Mouse (Mus musculus) naive thymus-derived CD4-positive, alpha-beta T cell, adult 2 months (primary cell): ENCODE results near the gene Runx1.

Experiments used
- DNase-seq: peaks from one replicate; pipeline ENCODE4 v3.0.0-alpha.2; 2011; ENCODE audit warnings: low read depth

Runx1 gene

GRCm38 (mm10) chr16:92792905-92793304, 33.0 kb downstream of the Runx1 start:
- no peak for DNase-seq

GRCm38 (mm10) chr16:92790601-92791000, 35.3 kb downstream of the Runx1 start:
- DNase-seq, result no peak

GRCm38 (mm10) chr16:92789840-92790239, 36.1 kb downstream of the Runx1 start:
- no peak for DNase-seq

- no peak for DNase-seq
Measured at GRCm38 (mm10) chr16:92788446-92788845, 37.5 kb downstream of the Runx1 start.

GRCm38 (mm10) chr16:92786883-92787321, 39.0 kb downstream of the Runx1 start:
- peak; percentile 82 for DNase-seq

GRCm38 (mm10) chr16:92786276-92786882, 39.6 kb downstream of the Runx1 start:
- peak; percentile 78 for DNase-seq

- DNase-seq, result no peak
Measured at GRCm38 (mm10) chr16:92783651-92784131, 42.3 kb downstream of the Runx1 start.

GRCm38 (mm10) chr16:92782408-92782807, 43.5 kb downstream of the Runx1 start:
- no peak for DNase-seq

- no peak for DNase-seq
Measured at GRCm38 (mm10) chr16:92779896-92780435, 46.0 kb downstream of the Runx1 start.

GRCm38 (mm10) chr16:92779175-92779574, 46.8 kb downstream of the Runx1 start:
- no peak for DNase-seq

- DNase-seq, result no peak
Measured at GRCm38 (mm10) chr16:92778096-92778780, 47.7 kb downstream of the Runx1 start.

GRCm38 (mm10) chr16:92767862-92768261, 58.1 kb downstream of the Runx1 start:
- DNase-seq, result peak; percentile 54

- peak; percentile 63 for DNase-seq
Measured at GRCm38 (mm10) chr16:92767423-92767822, 58.5 kb downstream of the Runx1 start.

- no peak for DNase-seq
Measured at GRCm38 (mm10) chr16:92764741-92765396, 61.1 kb downstream of the Runx1 start.

GRCm38 (mm10) chr16:92763666-92764065, 62.3 kb downstream of the Runx1 start:
- no peak for DNase-seq

- DNase-seq, result peak; percentile 66
Measured at GRCm38 (mm10) chr16:92761968-92762521, 63.9 kb downstream of the Runx1 start.

GRCm38 (mm10) chr16:92760091-92760490, 65.9 kb downstream of the Runx1 start:
- no peak for DNase-seq

- no peak for DNase-seq
Measured at GRCm38 (mm10) chr16:92757564-92757963, 68.4 kb downstream of the Runx1 start.

- DNase-seq, result no peak
Measured at GRCm38 (mm10) chr16:92753944-92754343, 72.0 kb downstream of the Runx1 start.

- DNase-seq, result no peak
Measured at GRCm38 (mm10) chr16:92753139-92753538, 72.8 kb downstream of the Runx1 start.

GRCm38 (mm10) chr16:92748272-92748671, 77.7 kb downstream of the Runx1 start:
- DNase-seq, result no peak

GRCm38 (mm10) chr16:92747062-92747461, 78.9 kb downstream of the Runx1 start:
- DNase-seq, result no peak
